Mouse (Mus musculus) ES-E14 (cell line): Measurements from ENCODE around the gene Morn1.

Source experiments
- CHD2 ChIP-seq: IDR thresholded peaks from 2 replicates; pipeline ENCODE4 v1.6.1; 2014; ENCODE audit warnings: mild to moderate bottlenecking, low read depth, low read length, inconsistent platforms
- HCFC1 ChIP-seq: IDR thresholded peaks from 2 replicates; pipeline ENCODE4 v1.6.1; 2012; ENCODE audit warnings: low read length, inconsistent platforms, borderline replicate concordance; ENCODE audit not compliant: insufficient read depth
- MAFK ChIP-seq: IDR thresholded peaks from 2 replicates; pipeline ENCODE4 v1.6.1; 2014; ENCODE audit warnings: mild to moderate bottlenecking, low read depth, low read length, inconsistent platforms; ENCODE audit not compliant: insufficient read depth
- ZNF384 ChIP-seq: IDR thresholded peaks from 2 replicates; pipeline ENCODE4 v1.6.1; 2012; ENCODE audit warnings: low read depth, low read length, inconsistent platforms

GRCm38 (mm10) chr4:155171961-155172533 lies 85.7 kb downstream of the Morn1 start:
- TF ChIP-seq CHD2 = no peak
- no peak for TF ChIP-seq MAFK
- 0 out of 2 replicates have a peak, but pooled peaks have one; percentile 59 for TF ChIP-seq ZNF384
- TF ChIP-seq HCFC1 = no peak
